Mouse (Mus musculus): ENCODE data around the gene Klf12.

GRCm38 (mm10) chr14:99931879-99932278 lies 352.6 kb downstream of the Klf12 start:
- peak; percentile 7 for TF ChIP-seq CTCF (IDR thresholded peaks at IDR 0.05; ENCODE audit: low read depth, low read length)
- no peak for TF ChIP-seq POLR2A (IDR thresholded peaks at IDR 0.05; ENCODE audit: insufficient read depth, low read length)

All from ES-Bruce4 (cell line).